Mouse (Mus musculus) bone marrow, adult 2 months (tissue): ENCODE results near the gene Ubox5. TPM values are rescaled to one million over a fixed set of nuclear protein-coding genes. Genes with fewer than 3 reads are reported as not detected.
A peak's percentile ranks its signal among the peaks of the same experiment; 100 is the strongest.
"Not testable (repeated sequence)": the region's sequence is repeated elsewhere in the genome, so short reads cannot be mapped to it uniquely, and the experiment has no call there.

ENCODE experiments used
- H3K27ac ChIP-seq: fragments of 200-500 bp; 2 replicates; pipeline ENCODE4 v1.5.1; 2012; ENCODE audit warnings: low read depth, mild to moderate bottlenecking, control low read depth, inconsistent platforms, low read length; ENCODE audit not compliant: control insufficient read depth, poor library complexity, insufficient read depth
- H3K4me1 ChIP-seq: fragments of 200-500 bp; 2 replicates; pipeline ENCODE4 v1.6.1; 2011; ENCODE audit warnings: low read length; ENCODE audit not compliant: control insufficient read depth, insufficient read depth
- H3K4me3 ChIP-seq: fragments of 200-500 bp; replicated peaks from 2 replicates; pipeline ENCODE3; 2011; ENCODE audit warnings: mild to moderate bottlenecking, low read depth, low read length, control low read depth; ENCODE audit not compliant: control insufficient read depth
- CTCF ChIP-seq: fragments of 200-500 bp; IDR thresholded peaks from 2 replicates; pipeline ENCODE4 v1.5.1; 2011; ENCODE audit warnings: low read length, control low read depth; ENCODE audit not compliant: control insufficient read depth, insufficient read depth
- POLR2A ChIP-seq: fragments of 200-500 bp; IDR thresholded peaks from 2 replicates; pipeline ENCODE4 v1.6.1; 2011; ENCODE audit warnings: low read depth, mild to moderate bottlenecking, control low read depth, low read length, borderline replicate concordance; ENCODE audit not compliant: control insufficient read depth
- WGBS: fragments of 180-500 bp; shearing (Covaris S2); methylation state at CpG from one replicate; pipeline ENCODE4 v1.1.7; 2018; 5-methylcytosine and 5-hydroxymethylcytosine counted together
- polyA plus RNA-seq: library from polyadenylated mRNA; stranded (reverse); fragments of >200 nt; gene quantifications from 2 replicates; pipeline ENCODE4 v1.2.4, GENCODE M21; 2011; ENCODE audit warnings: low replicate concordance; ENCODE audit not compliant: missing spikeins, insufficient read depth, insufficient read length

The Ubox5 gene
- polyA plus RNA-seq, 1 experiment: 5.4 TPM

- no peak for TF ChIP-seq CTCF
- no peak for TF ChIP-seq POLR2A
- 5% methylated on average over 12 of the region's 12 CpGs for WGBS
- Histone ChIP-seq H3K27ac (no peak overlapping the region), H3K4me3 (no peak overlapping the region), H3K4me1 (no peaks in the 10 kb centered on the region; the same call in 1 of the 2 replicates)
Measured at GRCm38 (mm10) chr2:130577632-130578031, 52.2 kb downstream of the Ubox5 start.

DNA sequence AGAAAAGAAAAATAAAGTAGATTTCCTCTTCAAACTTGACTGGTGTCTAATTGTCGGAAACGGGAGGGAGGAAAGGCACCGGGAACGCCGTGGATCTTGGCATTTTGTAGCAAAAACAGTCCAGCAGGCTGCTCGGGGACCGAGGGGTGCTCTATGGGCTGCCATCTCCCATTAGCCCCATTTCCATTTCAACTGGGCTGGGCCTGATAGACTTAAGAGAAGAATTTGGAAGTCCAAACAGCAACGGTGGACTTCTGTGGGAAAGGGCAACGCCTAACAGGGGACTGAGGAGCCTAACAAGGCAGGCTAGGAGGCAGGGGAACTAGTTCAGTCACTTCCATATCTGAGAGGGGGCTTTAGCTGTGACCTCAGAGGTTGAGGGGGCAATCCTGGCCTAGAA lies 52.8 kb downstream of the Ubox5 start:
- WGBS: 8% methylated on average over 9 of the region's 9 CpGs
- H3K4me3 ChIP-seq: no peak overlapping the region

GRCm38 (mm10) chr2:130576564-130576963 lies 53.3 kb downstream of the Ubox5 start:
- 6% methylated on average over 32 of the region's 32 CpGs for WGBS
- not testable (repeated sequence) for H3K4me3 ChIP-seq, H3K27ac ChIP-seq, H3K4me1 ChIP-seq

More for the DNA sequence above, 52.8 kb downstream of the Ubox5 start:
- no peaks in the 10 kb centered on the region; the same call in 1 of the 2 replicates for H3K4me1 ChIP-seq
- TF ChIP-seq CTCF (no peak), POLR2A (no peak)
- no peak overlapping the region for H3K27ac ChIP-seq

GRCm38 (mm10) chr2:130575873-130576272 lies 54.0 kb downstream of the Ubox5 start, which contains the start of gene Oxt:
Gene Oxt (plus strand): TSS chr2:130576173.
- TF ChIP-seq CTCF (no peak), POLR2A (no peak)
- H3K4me1 ChIP-seq: no peaks in the 10 kb centered on the region; the same call in 1 of the 2 replicates
- WGBS: 73% methylated on average over 9 of the region's 9 CpGs
- no peak within 1 kb of the TSS for H3K4me3 ChIP-seq
- no peak within 1 kb of the TSS for H3K27ac ChIP-seq

GRCm38 (mm10) chr2:130574960-130575359 lies 54.9 kb downstream of the Ubox5 start:
- 88% methylated on average over 5 of the region's 5 CpGs for WGBS
- H3K4me3 ChIP-seq: no peak overlapping the region
- no peak overlapping the region for H3K27ac ChIP-seq
- TF ChIP-seq POLR2A: no peak
- 0 out of 2 replicates have a peak, but pooled peaks have one; percentile 13 for TF ChIP-seq CTCF
- H3K4me1 ChIP-seq: no peaks in the 10 kb centered on the region; the same call in 1 of the 2 replicates

DNA sequence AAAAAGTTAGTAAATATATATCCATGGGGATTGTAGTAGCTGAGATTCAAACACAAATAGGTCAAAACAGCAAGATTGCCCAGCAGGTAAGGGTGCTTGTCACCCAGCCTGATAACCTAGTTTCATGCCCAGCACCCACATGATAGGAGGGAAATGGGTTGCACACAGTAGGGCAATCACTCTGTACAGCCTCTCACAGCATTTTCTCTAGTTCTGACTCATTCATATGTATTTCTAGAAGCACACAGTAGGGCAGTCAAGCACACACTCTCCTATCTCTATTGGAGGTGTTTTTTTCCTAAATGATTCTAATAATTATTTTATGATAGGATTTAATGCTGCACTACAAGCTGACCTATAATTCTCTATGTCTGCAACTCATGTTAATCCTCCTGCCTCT lies 59.9 kb downstream of the Ubox5 start:
- Histone ChIP-seq H3K27ac (no peak overlapping the region), H3K4me3 (no peak overlapping the region), H3K4me1 (no peaks in the 10 kb centered on the region)
- TF ChIP-seq CTCF (no peak), POLR2A (no peak)

DNA sequence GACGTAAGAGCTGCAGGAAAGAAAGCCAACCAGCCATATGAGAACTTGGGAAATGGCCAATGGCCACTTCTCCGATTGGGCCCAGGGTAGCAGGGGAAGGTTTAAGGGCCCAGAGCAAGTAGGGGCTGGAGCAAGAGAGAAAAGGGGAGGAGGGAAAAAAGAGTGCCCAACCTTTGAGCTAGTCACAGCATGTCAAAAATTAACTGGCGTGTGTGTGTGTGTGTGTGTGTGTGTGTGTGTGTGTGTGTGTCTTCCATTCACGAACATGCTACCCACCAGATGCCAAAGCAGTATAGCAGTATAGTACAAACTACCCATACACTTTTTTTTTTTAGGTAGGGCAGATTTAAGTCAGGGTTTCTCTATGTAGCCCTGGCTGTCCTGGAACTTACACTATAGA lies 60.9 kb downstream of the Ubox5 start:
- no peak overlapping the region for H3K4me3 ChIP-seq
- H3K4me1 ChIP-seq: no peaks in the 10 kb centered on the region
- H3K27ac ChIP-seq: no peak overlapping the region
- TF ChIP-seq POLR2A (no peak), CTCF (no peak)
- 66% methylated on average over 4 of the region's 4 CpGs for WGBS

DNA sequence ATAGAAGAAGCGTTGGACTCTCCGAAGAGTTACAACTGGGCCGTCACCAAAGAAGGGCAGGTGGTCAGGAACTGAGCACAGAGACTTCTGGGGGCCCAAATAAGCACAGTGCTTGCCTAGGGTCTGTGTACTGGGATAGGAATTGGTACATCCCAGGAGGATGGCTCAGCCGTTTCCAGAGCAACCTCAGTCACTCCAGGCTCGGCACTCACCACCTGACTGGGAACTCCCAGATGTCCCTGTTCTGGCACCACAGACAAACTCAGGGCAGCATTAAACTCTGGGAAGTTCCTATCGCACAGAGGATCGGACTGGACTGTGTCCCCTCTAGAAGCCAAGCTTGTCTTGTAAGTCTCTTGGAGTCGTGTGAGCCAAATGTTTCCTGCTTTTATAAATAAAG lies 64.9 kb downstream of the Ubox5 start:
- Histone ChIP-seq H3K4me3 (no peak overlapping the region), H3K4me1 (no peaks in the 10 kb centered on the region), H3K27ac (no peak overlapping the region)
- 89% methylated on average over 8 of the region's 8 CpGs for WGBS
- TF ChIP-seq CTCF (no peak), POLR2A (no peak)

DNA sequence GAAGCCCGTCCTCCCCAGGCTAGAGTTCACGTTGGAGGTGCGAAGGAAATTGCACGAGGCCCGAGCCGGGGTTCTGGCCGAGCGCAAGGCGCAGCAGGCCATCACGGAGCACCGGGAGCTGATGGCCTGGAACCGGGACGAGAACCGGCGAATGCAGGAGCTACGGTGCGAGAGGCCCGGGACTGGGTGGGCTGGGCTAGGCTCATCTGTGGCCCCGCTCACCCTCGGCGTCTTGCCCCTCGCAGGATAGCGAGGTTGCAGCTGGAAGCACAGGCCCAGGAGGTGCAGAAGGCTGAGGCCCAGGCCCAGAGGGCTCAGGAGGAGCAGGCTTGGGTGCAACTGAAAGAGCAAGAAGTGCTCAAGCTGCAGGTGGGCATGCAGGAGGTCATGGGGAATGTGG lies 65.8 kb downstream of the Ubox5 start:
- TF ChIP-seq POLR2A (no peak), CTCF (no peak)
- Histone ChIP-seq H3K4me3 (peak overlapping the region; percentile 98), H3K4me1 (no peaks in the 10 kb centered on the region), H3K27ac (peak overlapping the region; percentile 61)
- under 1% methylated on average over 23 of the region's 23 CpGs for WGBS
